Mouse (Mus musculus) liver, adult 2 months (tissue): ENCODE results near the gene Tsku. TPM values are rescaled to one million over a fixed set of nuclear protein-coding genes. Genes with fewer than 3 reads are reported as not detected.

Experiments used
- DNase-seq: peaks from one replicate; pipeline ENCODE4 v3.0.0-alpha.2; 2011; ENCODE audit warnings: low read depth, low spot score; ENCODE audit errors: extremely low read depth
- H3K27ac ChIP-seq: fragments of 200-500 bp; replicated peaks from 2 replicates; pipeline ENCODE4 v1.5.1; 2012; ENCODE audit warnings: low read depth, mild to moderate bottlenecking, control low read depth, inconsistent platforms, low read length; ENCODE audit not compliant: insufficient read depth
- H3K27me3 ChIP-seq: fragments of 200-500 bp; 2 replicates; pipeline ENCODE4 v1.6.1; 2012; ENCODE audit warnings: mild to moderate bottlenecking, moderate library complexity, low read length, inconsistent platforms; ENCODE audit not compliant: control insufficient read depth, insufficient read depth
- H3K36me3 ChIP-seq: fragments of 200-500 bp; 2 replicates; pipeline ENCODE4 v1.6.1; 2012; ENCODE audit warnings: low read length, inconsistent platforms; ENCODE audit not compliant: control insufficient read depth, insufficient read depth
- H3K4me1 ChIP-seq: fragments of 200-500 bp; 2 replicates; pipeline ENCODE4 v1.6.1; 2011; ENCODE audit warnings: low read length; ENCODE audit not compliant: control insufficient read depth, insufficient read depth
- H3K4me3 ChIP-seq: fragments of 200-500 bp; 2 replicates; pipeline ENCODE4 v1.5.1; 2011; ENCODE audit warnings: low read depth, mild to moderate bottlenecking, control low read depth, low read length, moderate library complexity; ENCODE audit not compliant: insufficient read depth
- H3K79me2 ChIP-seq: fragments of 200-500 bp; 2 replicates; pipeline ENCODE4 v1.6.1; 2012; ENCODE audit warnings: inconsistent platforms, mild to moderate bottlenecking, low read length, moderate library complexity; ENCODE audit not compliant: control insufficient read depth, insufficient read depth
- H3K9ac ChIP-seq: fragments of 200-500 bp; 2 replicates; pipeline ENCODE4 v1.6.1; 2012; ENCODE audit warnings: low read depth, mild to moderate bottlenecking, control low read depth, inconsistent platforms, low read length
- CTCF ChIP-seq: fragments of 200-500 bp; IDR thresholded peaks from 2 replicates; pipeline ENCODE4 v1.5.1; 2011; ENCODE audit warnings: low read depth, low read length, control low read depth
- POLR2A ChIP-seq: fragments of 200-500 bp; IDR thresholded peaks from 2 replicates; pipeline ENCODE4 v1.6.1; 2011; ENCODE audit warnings: low read length, control low read depth; ENCODE audit not compliant: insufficient read depth; ENCODE audit errors: extremely low read depth
- WGBS: fragments of 180-500 bp; shearing (Covaris S2); methylation state at CpG from one replicate; pipeline ENCODE4 v1.1.7; 2018; 5-methylcytosine and 5-hydroxymethylcytosine counted together
- polyA plus RNA-seq: library from polyadenylated mRNA; depleted of rRNA; stranded (reverse); fragments of >200 nt; gene quantifications from 2 replicates; pipeline ENCODE4 v1.2.3, GENCODE M21; 2012; rRNA removed
- total RNA-seq: library from RNA; depleted of rRNA; stranded (reverse); fragments of >200 nt; gene quantifications from 2 replicates; pipeline ENCODE4 v1.2.3, GENCODE M21; 2014; rRNA removed

Tsku gene
- total RNA-seq: 10.1 and 15.4 TPM in 2 replicates
- polyA plus RNA-seq: 57.1 and 103 TPM in 2 replicates

DNA sequence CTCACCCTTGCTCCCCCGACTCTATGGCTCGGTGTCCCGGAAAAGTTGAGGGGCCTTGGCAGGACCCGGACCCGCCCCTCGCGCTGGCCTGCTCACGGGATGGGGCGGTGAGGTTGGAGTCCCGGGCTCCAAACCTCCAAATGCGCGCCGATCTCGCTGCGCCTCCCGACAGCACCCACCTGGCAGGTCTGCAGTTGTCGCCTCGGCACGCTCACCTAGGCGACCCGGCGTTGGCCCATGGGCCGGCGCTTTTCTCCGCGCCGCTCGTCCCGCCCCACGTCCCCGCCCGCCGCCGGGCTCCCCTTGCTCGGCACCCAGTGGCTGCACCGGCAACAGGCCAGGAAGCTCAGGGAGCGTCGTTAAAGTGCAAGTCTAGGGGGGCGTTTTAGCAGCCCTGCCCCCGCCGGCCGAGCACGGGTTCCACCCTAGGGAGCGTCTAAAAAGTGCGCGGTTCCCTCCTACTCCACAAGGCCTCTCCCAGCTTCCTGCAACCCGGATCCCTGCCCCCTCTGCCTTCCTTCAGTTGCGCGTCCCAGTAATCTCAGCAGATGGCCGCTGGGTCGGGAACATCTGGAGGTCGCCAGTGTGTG, at the start of gene Tsku:
Gene Tsku, minus strand, starts transcription at position 266 of the 590 bp plus-strand sequence.
- Histone ChIP-seq H3K4me3 (peak within 1 kb of the TSS; percentile 95), H3K79me2 (peaks cover 4% of the 10 kb centered on the region; the same call in 1 of the 2 replicates), H3K36me3 (peaks cover 6% of the 10 kb centered on the region; the same call in 1 of the 2 replicates), H3K4me1 (peaks cover 21% of the 10 kb centered on the region), H3K27me3 (no peaks in the 10 kb centered on the region), H3K27ac (peak within 1 kb of the TSS; percentile 95), H3K9ac (peak within 1 kb of the TSS; percentile 89)
- DNase-seq: peak; percentile 86
- TF ChIP-seq CTCF (no peak), POLR2A (peak; percentile 98)
- WGBS: under 1% methylated on average over 52 of the region's 52 CpGs

- WGBS: 88% methylated on average over 5 of the region's 5 CpGs
- H3K36me3 ChIP-seq: no peaks in the 10 kb centered on the region
- no peaks in the 10 kb centered on the region for H3K27me3 ChIP-seq
- no peak overlapping the region for H3K27ac ChIP-seq
- peaks cover 6% of the 10 kb centered on the region for H3K4me1 ChIP-seq
- TF ChIP-seq POLR2A: no peak
- no peak for TF ChIP-seq CTCF
- H3K9ac ChIP-seq: no peak overlapping the region
- no peak for DNase-seq
- H3K79me2 ChIP-seq: no peaks in the 10 kb centered on the region
- no peak overlapping the region for H3K4me3 ChIP-seq
Measured at GRCm38 (mm10) chr7:98407615-98408014, 46.5 kb upstream of the Tsku start.

DNA sequence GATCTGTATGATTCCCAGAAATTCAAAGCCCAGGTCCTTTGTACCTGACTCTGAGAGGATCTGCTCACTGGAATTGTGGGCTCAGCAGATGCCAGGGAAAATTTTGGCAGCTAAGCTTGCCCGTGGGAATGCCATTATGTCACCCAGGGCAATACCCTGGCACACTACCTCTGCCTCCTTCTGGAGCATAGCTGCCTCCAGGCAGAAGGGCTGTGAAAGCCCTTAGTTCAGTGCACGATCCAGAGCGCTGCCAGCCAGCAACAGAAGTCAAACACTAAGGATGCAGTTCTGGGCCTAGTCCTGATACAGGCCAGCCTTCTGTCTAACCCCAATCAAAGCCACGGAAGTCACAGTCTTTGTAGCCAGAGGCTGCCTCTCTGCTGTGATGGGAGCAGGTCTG, 42.9 kb upstream of the Tsku start:
- peaks cover 8% of the 10 kb centered on the region for H3K4me1 ChIP-seq
- H3K27ac ChIP-seq: no peak overlapping the region
- no peak for TF ChIP-seq CTCF
- no peak for TF ChIP-seq POLR2A
- H3K4me3 ChIP-seq: no peak overlapping the region
- no peaks in the 10 kb centered on the region for H3K36me3 ChIP-seq
- WGBS: 29% methylated on average over 4 of the region's 4 CpGs
- DNase-seq: peak; percentile 87
- no peaks in the 10 kb centered on the region for H3K79me2 ChIP-seq
- H3K9ac ChIP-seq: no peak overlapping the region
- no peaks in the 10 kb centered on the region for H3K27me3 ChIP-seq

- Histone ChIP-seq H3K27ac (no peak overlapping the region), H3K9ac (no peak overlapping the region), H3K4me1 (peaks cover 8% of the 10 kb centered on the region), H3K27me3 (no peaks in the 10 kb centered on the region), H3K36me3 (no peaks in the 10 kb centered on the region), H3K79me2 (no peaks in the 10 kb centered on the region), H3K4me3 (no peak overlapping the region)
- no peak for DNase-seq
- WGBS: 82% methylated on average over 15 of the region's 15 CpGs
- no peak for TF ChIP-seq POLR2A
- TF ChIP-seq CTCF: no peak
Measured at GRCm38 (mm10) chr7:98402582-98403574, 41.8 kb upstream of the Tsku start.

GRCm38 (mm10) chr7:98392466-98393201, 31.5 kb upstream of the Tsku start:
- H3K4me3 ChIP-seq: no peak overlapping the region
- peak; percentile 99 for DNase-seq
- H3K27ac ChIP-seq: peak overlapping the region; percentile 96
- TF ChIP-seq POLR2A (no peak), CTCF (no peak)
- no peaks in the 10 kb centered on the region for H3K27me3 ChIP-seq
- no peaks in the 10 kb centered on the region for H3K79me2 ChIP-seq
- 34% methylated on average over 8 of the region's 8 CpGs for whole genome bisulfite sequencing
- H3K9ac ChIP-seq: peak overlapping the region; percentile 71
- peaks cover 34% of the 10 kb centered on the region for H3K4me1 ChIP-seq
- H3K36me3 ChIP-seq: no peaks in the 10 kb centered on the region
